Mouse (Mus musculus) forebrain, embryonic 12.5 days (tissue): ENCODE data around the gene Vps8. TPM values are rescaled to one million over a fixed set of nuclear protein-coding genes. Genes with fewer than 3 reads are reported as not detected.
A peak's percentile ranks its signal among the peaks of the same experiment; 100 is the strongest.

Experiments
- ATAC-seq: fragments of 200-750 bp; cut with Nextera tagmentation; 2 replicates; pipeline ENCODE4 v1.8.0; 2017; ENCODE audit warnings: moderate TSS enrichment; ENCODE audit not compliant: low FRiP score
- H3K27ac ChIP-seq: fragments of 300-500 bp; sonication (generic); 2 replicates; pipeline ENCODE4 v1.5.1; 2016; ENCODE audit warnings: mild to moderate bottlenecking
- H3K27me3 ChIP-seq: fragments of 300-500 bp; sonication (generic); 2 replicates; pipeline ENCODE4 v1.6.1; 2016; ENCODE audit warnings: mild to moderate bottlenecking
- H3K36me3 ChIP-seq: fragments of 300-500 bp; sonication (generic); replicated peaks from 2 replicates; pipeline ENCODE4 v1.6.1; 2016; ENCODE audit warnings: mild to moderate bottlenecking
- H3K4me1 ChIP-seq: fragments of 300-500 bp; sonication (generic); 2 replicates; pipeline ENCODE4 v1.6.1; 2016
- H3K4me2 ChIP-seq: fragments of 300-500 bp; sonication (generic); 2 replicates; pipeline ENCODE4 v1.6.1; 2016; ENCODE audit warnings: mild to moderate bottlenecking, moderate library complexity
- H3K4me3 ChIP-seq: fragments of 300-500 bp; sonication (generic); replicated peaks from 2 replicates; pipeline ENCODE4 v1.5.1; 2016; ENCODE audit warnings: mild to moderate bottlenecking
- H3K9ac ChIP-seq: fragments of 300-500 bp; sonication (generic); 2 replicates; pipeline ENCODE4 v1.6.1; 2016; ENCODE audit warnings: mild to moderate bottlenecking
- H3K9me3 ChIP-seq: fragments of 300-500 bp; sonication (generic); 2 replicates; pipeline ENCODE4 v1.6.1; 2016
- WGBS: fragments of 180-500 bp; shearing (Covaris S2); methylation state at CpG from one replicate; pipeline ENCODE4 v1.1.7; 2016; 5-methylcytosine and 5-hydroxymethylcytosine counted together
- polyA plus RNA-seq: library from polyadenylated mRNA; unstranded; fragments of >200 nt; fragmentation: Nextera tagmentation; extraction: Ambion mirVana; gene quantifications from 2 replicates; pipeline ENCODE4 v1.2.1, GENCODE M21; 2016

Gene Vps8
- polyA plus RNA-seq, 1 experiment from 2014 or later = 30.1 TPM

- H3K9ac ChIP-seq = 0 out of 2 replicates have a peak overlapping the region, but pooled peaks have one; percentile 25
- H3K9me3 ChIP-seq = no peaks in the 10 kb centered on the region
- H3K36me3 ChIP-seq = 0 out of 2 replicates have a peak, but pooled peaks cover 12% of the 10 kb centered on the region
- 97% methylated on average over 2 of the region's 2 CpGs for WGBS
- peak overlapping the region; percentile 47; the same call in 1 of the 2 replicates for H3K27ac ChIP-seq
- H3K4me3 ChIP-seq = no peak overlapping the region
- peaks cover 9% of the 10 kb centered on the region; the same call in 1 of the 2 replicates for H3K4me1 ChIP-seq
- ATAC-seq = no peak
- no peak overlapping the region for H3K4me2 ChIP-seq
- H3K27me3 ChIP-seq = no peaks in the 10 kb centered on the region
These were observed 220.7 kb downstream of the Vps8 start for GRCm38 (mm10) chr16:21643621-21644041.

- H3K4me1 ChIP-seq = peaks cover 9% of the 10 kb centered on the region; the same call in 1 of the 2 replicates
- H3K27me3 ChIP-seq = no peaks in the 10 kb centered on the region
- ATAC-seq = peak; percentile 41; the same call in 1 of the 2 replicates
- H3K4me2 ChIP-seq = no peak overlapping the region
- peak overlapping the region; percentile 25; the same call in 1 of the 2 replicates for H3K9ac ChIP-seq
- 0 out of 2 replicates have a peak, but pooled peaks cover 12% of the 10 kb centered on the region for H3K36me3 ChIP-seq
- WGBS = 61% methylated on average over 17 of the region's 17 CpGs
- H3K27ac ChIP-seq = peak overlapping the region; percentile 47; the same call in 1 of the 2 replicates
- H3K9me3 ChIP-seq = no peaks in the 10 kb centered on the region
- no peak overlapping the region for H3K4me3 ChIP-seq
These were observed 221.2 kb downstream of the Vps8 start for GRCm38 (mm10) chr16:21644066-21644561.

GRCm38 (mm10) chr16:21644574-21644973, 221.7 kb downstream of the Vps8 start:
- no peak for ATAC-seq
- Histone ChIP-seq H3K4me3 (no peak overlapping the region), H3K4me2 (no peak overlapping the region), H3K36me3 (0 out of 2 replicates have a peak, but pooled peaks cover 12% of the 10 kb centered on the region), H3K9me3 (no peaks in the 10 kb centered on the region), H3K27me3 (no peaks in the 10 kb centered on the region), H3K4me1 (peaks cover 9% of the 10 kb centered on the region; the same call in 1 of the 2 replicates), H3K27ac (peak overlapping the region; percentile 47; the same call in 1 of the 2 replicates), H3K9ac (0 out of 2 replicates have a peak overlapping the region, but pooled peaks have one; percentile 25)
- 74% methylated on average over 3 of the region's 3 CpGs for WGBS

GRCm38 (mm10) chr16:21645915-21646314, 223.0 kb downstream of the Vps8 start:
- Histone ChIP-seq H3K4me2 (no peak overlapping the region), H3K27me3 (no peaks in the 10 kb centered on the region), H3K9ac (no peak overlapping the region), H3K4me3 (no peak overlapping the region), H3K9me3 (no peaks in the 10 kb centered on the region), H3K4me1 (peaks cover 9% of the 10 kb centered on the region; the same call in 1 of the 2 replicates), H3K36me3 (0 out of 2 replicates have a peak, but pooled peaks cover 12% of the 10 kb centered on the region), H3K27ac (no peak overlapping the region)
- WGBS = 88% methylated on average over 3 of the region's 3 CpGs
- ATAC-seq = no peak

GRCm38 (mm10) chr16:21646496-21646895, 223.6 kb downstream of the Vps8 start:
- H3K36me3 ChIP-seq = 0 out of 2 replicates have a peak, but pooled peaks cover 15% of the 10 kb centered on the region
- no peak overlapping the region for H3K27ac ChIP-seq
- H3K4me1 ChIP-seq = peaks cover 9% of the 10 kb centered on the region; the same call in 1 of the 2 replicates
- H3K9me3 ChIP-seq = no peaks in the 10 kb centered on the region
- no peak overlapping the region for H3K4me3 ChIP-seq
- H3K27me3 ChIP-seq = no peaks in the 10 kb centered on the region
- WGBS = 79% methylated on average over 3 of the region's 3 CpGs
- no peak overlapping the region for H3K4me2 ChIP-seq
- ATAC-seq = no peak
- no peak overlapping the region for H3K9ac ChIP-seq

GRCm38 (mm10) chr16:21648800-21649199, 225.9 kb downstream of the Vps8 start:
- no peaks in the 10 kb centered on the region for H3K27me3 ChIP-seq
- H3K4me1 ChIP-seq = peaks cover 12% of the 10 kb centered on the region; the same call in 1 of the 2 replicates
- H3K4me2 ChIP-seq = no peak overlapping the region
- H3K9me3 ChIP-seq = no peaks in the 10 kb centered on the region
- H3K4me3 ChIP-seq = no peak overlapping the region
- H3K36me3 ChIP-seq = peaks cover 22% of the 10 kb centered on the region; the same call in 1 of the 2 replicates
- 79% methylated on average over 4 of the region's 4 CpGs for WGBS
- ATAC-seq = no peak
- no peak overlapping the region for H3K27ac ChIP-seq
- H3K9ac ChIP-seq = no peak overlapping the region

GRCm38 (mm10) chr16:21650289-21650688, 227.4 kb downstream of the Vps8 start:
- peaks cover 22% of the 10 kb centered on the region; the same call in 1 of the 2 replicates for H3K36me3 ChIP-seq
- no peaks in the 10 kb centered on the region for H3K27me3 ChIP-seq
- WGBS = 73% methylated on average over 3 of the region's 3 CpGs
- no peak overlapping the region for H3K9ac ChIP-seq
- H3K9me3 ChIP-seq = no peaks in the 10 kb centered on the region
- H3K4me2 ChIP-seq = no peak overlapping the region
- no peak overlapping the region for H3K4me3 ChIP-seq
- no peak overlapping the region for H3K27ac ChIP-seq
- peaks cover 12% of the 10 kb centered on the region for H3K4me1 ChIP-seq
- no peak for ATAC-seq

- Histone ChIP-seq H3K4me3 (no peak overlapping the region), H3K27ac (no peak overlapping the region), H3K4me1 (peaks cover 18% of the 10 kb centered on the region), H3K27me3 (no peaks in the 10 kb centered on the region), H3K36me3 (peaks cover 22% of the 10 kb centered on the region; the same call in 1 of the 2 replicates), H3K9ac (no peak overlapping the region), H3K9me3 (no peaks in the 10 kb centered on the region), H3K4me2 (no peak overlapping the region)
- no peak for ATAC-seq
- WGBS = 88% methylated on average over 4 of the region's 4 CpGs
These were observed 228.2 kb downstream of the Vps8 start for GRCm38 (mm10) chr16:21651161-21651560.

GRCm38 (mm10) chr16:21653151-21653550, 230.2 kb downstream of the Vps8 start:
- no peaks in the 10 kb centered on the region for H3K9me3 ChIP-seq
- peaks cover 18% of the 10 kb centered on the region for H3K4me1 ChIP-seq
- no peak overlapping the region for H3K27ac ChIP-seq
- H3K4me3 ChIP-seq = no peak overlapping the region
- peaks cover 24% of the 10 kb centered on the region for H3K36me3 ChIP-seq
- WGBS = 80% methylated on average over 15 of the region's 15 CpGs
- H3K4me2 ChIP-seq = no peak overlapping the region
- ATAC-seq = no peak
- no peak overlapping the region for H3K9ac ChIP-seq
- no peaks in the 10 kb centered on the region for H3K27me3 ChIP-seq

- H3K9me3 ChIP-seq = peaks cover 3% of the 10 kb centered on the region; the same call in 1 of the 2 replicates
- peak overlapping the region; percentile 69 for H3K27ac ChIP-seq
- H3K4me3 ChIP-seq = no peak overlapping the region
- peak; percentile 76 for ATAC-seq
- peaks cover 18% of the 10 kb centered on the region for H3K4me1 ChIP-seq
- 44% methylated on average over 5 of the region's 5 CpGs for WGBS
- peaks cover 26% of the 10 kb centered on the region for H3K36me3 ChIP-seq
- H3K9ac ChIP-seq = no peak overlapping the region
- no peak overlapping the region for H3K4me2 ChIP-seq
- no peaks in the 10 kb centered on the region for H3K27me3 ChIP-seq
These were observed 231.5 kb downstream of the Vps8 start for GRCm38 (mm10) chr16:21654384-21654783.

- peaks cover 23% of the 10 kb centered on the region for H3K4me1 ChIP-seq
- H3K4me2 ChIP-seq = no peak overlapping the region
- no peak overlapping the region for H3K4me3 ChIP-seq
- WGBS = 31% methylated on average over 6 of the region's 6 CpGs
- peaks cover 29% of the 10 kb centered on the region for H3K36me3 ChIP-seq
- H3K9me3 ChIP-seq = peaks cover 5% of the 10 kb centered on the region; the same call in 1 of the 2 replicates
- ATAC-seq = no peak
- no peaks in the 10 kb centered on the region for H3K27me3 ChIP-seq
- peak overlapping the region; percentile 69 for H3K27ac ChIP-seq
- no peak overlapping the region for H3K9ac ChIP-seq
These were observed 232.4 kb downstream of the Vps8 start for GRCm38 (mm10) chr16:21655291-21655690.

GRCm38 (mm10) chr16:21655961-21656360, 233.0 kb downstream of the Vps8 start:
- peaks cover 5% of the 10 kb centered on the region; the same call in 1 of the 2 replicates for H3K9me3 ChIP-seq
- H3K27ac ChIP-seq = peak overlapping the region; percentile 69; the same call in 1 of the 2 replicates
- H3K4me2 ChIP-seq = no peak overlapping the region
- 89% methylated on average over 9 of the region's 9 CpGs for WGBS
- peaks cover 29% of the 10 kb centered on the region for H3K36me3 ChIP-seq
- no peak overlapping the region for H3K9ac ChIP-seq
- no peak for ATAC-seq
- H3K27me3 ChIP-seq = no peaks in the 10 kb centered on the region
- peaks cover 28% of the 10 kb centered on the region for H3K4me1 ChIP-seq
- H3K4me3 ChIP-seq = no peak overlapping the region
